Mouse (Mus musculus) liver, embryonic 14.5 days (tissue): ENCODE measurements around the gene Tnfsf4.

Source experiments
- CTCF ChIP-seq: IDR thresholded peaks from 2 replicates; pipeline ENCODE4 v1.5.1; 2016; ENCODE audit warnings: antibody characterized with exemption, low read depth, control low read depth
- EP300 ChIP-seq: IDR thresholded peaks from 2 replicates; pipeline ENCODE4 v1.6.1; 2016; ENCODE audit warnings: antibody characterized with exemption, low read depth

GRCm38 (mm10) chr1:161396351-161396750 is 1.1 kb downstream of the Tnfsf4 start:
- TF ChIP-seq CTCF (no peak), EP300 (no peak)
